Mouse (Mus musculus): ENCODE measurements around the gene Hist1h2ad. TPM values are rescaled to one million over a fixed set of nuclear protein-coding genes. Genes with fewer than 3 reads are reported as not detected.
"Not testable (repeated sequence)": the region's sequence is repeated elsewhere in the genome, so short reads cannot be mapped to it uniquely, and the experiment has no call there.

The Hist1h2ad gene
- polyA plus RNA-seq, 1 experiment from 2014 or later, result 1.3 TPM

- no peak overlapping the region; the same call in 1 of the 2 replicates for H3K4me3 ChIP-seq
- 74% methylated on average over 5 of the region's 5 CpGs for WGBS
- no peak for DNase-seq (ENCODE audit: low spot score)
- peak overlapping the region; percentile 68 for H3K27ac ChIP-seq
- H3K36me3 ChIP-seq, result no peaks in the 10 kb centered on the region
- H3K27me3 ChIP-seq (ENCODE audit: low read depth, poor library complexity, severe bottlenecking), result no peaks in the 10 kb centered on the region
- H3K9me3 ChIP-seq (replicated peaks), result no peaks in the 10 kb centered on the region
- peaks cover 15% of the 10 kb centered on the region for H3K4me1 ChIP-seq
These were observed 27.5 kb upstream of the Hist1h2ad start for GRCm38 (mm10) chr13:23546694-23547093.

GRCm38 (mm10) chr13:23550761-23551145, 23.4 kb upstream of the Hist1h2ad start:
- Histone ChIP-seq H3K27ac (peak overlapping the region; percentile 97), H3K9me3 (replicated peaks) (no peaks in the 10 kb centered on the region), H3K4me1 (peaks cover 22% of the 10 kb centered on the region), H3K4me3 (peak overlapping the region; percentile 52), H3K27me3 (ENCODE audit: low read depth, poor library complexity, severe bottlenecking) (no peaks in the 10 kb centered on the region), H3K36me3 (no peaks in the 10 kb centered on the region)
- 5% methylated on average over 3 of the region's 3 CpGs for WGBS
- peak; percentile 46 for DNase-seq (ENCODE audit: low spot score)

- Histone ChIP-seq H3K27ac (peak within 1 kb of the TSS; percentile 97), H3K4me1 (peaks cover 22% of the 10 kb centered on the region), H3K4me3 (peak within 1 kb of the TSS; percentile 52)
- not testable (repeated sequence) for H3K36me3 ChIP-seq; H3K9me3 ChIP-seq (replicated peaks); H3K27me3 ChIP-seq (ENCODE audit: low read depth, poor library complexity, severe bottlenecking)
- peak; percentile 95 for DNase-seq (ENCODE audit: low spot score)
- under 1% methylated on average over 47 of the region's 47 CpGs for WGBS
These were observed 22.9 kb upstream of the Hist1h2ad start, which contains the start of gene Hist1h4f for GRCm38 (mm10) chr13:23551146-23551834. Gene Hist1h4f (minus strand): TSS chr13:23551648.

- no peaks in the 10 kb centered on the region for H3K36me3 ChIP-seq
- DNase-seq (ENCODE audit: low spot score), result peak; percentile 35
- WGBS, result 61% methylated on average over 8 of the region's 8 CpGs
These were observed 22.0 kb upstream of the Hist1h2ad start for GRCm38 (mm10) chr13:23551931-23552914.

GRCm38 (mm10) chr13:23552962-23553361, 21.2 kb upstream of the Hist1h2ad start, which contains the start of gene Hist1h1d:
Gene Hist1h1d (plus strand): TSS chr13:23553262.
- peak within 1 kb of the TSS; percentile 52; the same call in 1 of the 2 replicates for H3K4me3 ChIP-seq
- peaks cover 22% of the 10 kb centered on the region for H3K4me1 ChIP-seq
- no peaks in the 10 kb centered on the region for H3K36me3 ChIP-seq
- no peaks in the 10 kb centered on the region for H3K9me3 ChIP-seq (replicated peaks)
- H3K27me3 ChIP-seq (ENCODE audit: low read depth, poor library complexity, severe bottlenecking), result no peaks in the 10 kb centered on the region
- no peak for DNase-seq (ENCODE audit: low spot score)
- H3K27ac ChIP-seq, result peak within 1 kb of the TSS; percentile 97

More at GRCm38 (mm10) chr13:23551931-23552914, 22.0 kb upstream of the Hist1h2ad start:
- H3K4me1 ChIP-seq, result peaks cover 22% of the 10 kb centered on the region
- peak overlapping the region; percentile 97 for H3K27ac ChIP-seq
- H3K4me3 ChIP-seq, result peak overlapping the region; percentile 52
- H3K27me3 ChIP-seq (ENCODE audit: low read depth, poor library complexity, severe bottlenecking), result no peaks in the 10 kb centered on the region
- no peaks in the 10 kb centered on the region for H3K9me3 ChIP-seq (replicated peaks)

- Histone ChIP-seq H3K4me1 (peaks cover 19% of the 10 kb centered on the region), H3K4me3 (peak overlapping the region; percentile 69), H3K9me3 (replicated peaks) (no peaks in the 10 kb centered on the region), H3K27ac (peak overlapping the region; percentile 97), H3K27me3 (ENCODE audit: low read depth, poor library complexity, severe bottlenecking) (no peaks in the 10 kb centered on the region), H3K36me3 (no peaks in the 10 kb centered on the region)
- WGBS, result 27% methylated on average over 9 of the region's 9 CpGs
- DNase-seq (ENCODE audit: low spot score), result no peak
These were observed 19.8 kb upstream of the Hist1h2ad start for GRCm38 (mm10) chr13:23554393-23554792.

GRCm38 (mm10) chr13:23554925-23555838, 19.0 kb upstream of the Hist1h2ad start:
- no peaks in the 10 kb centered on the region for H3K9me3 ChIP-seq (replicated peaks)
- peak; percentile 89 for DNase-seq (ENCODE audit: low spot score)
- H3K27ac ChIP-seq, result peak overlapping the region; percentile 97
- H3K4me1 ChIP-seq, result peaks cover 19% of the 10 kb centered on the region
- H3K36me3 ChIP-seq, result no peaks in the 10 kb centered on the region
- H3K4me3 ChIP-seq, result peak overlapping the region; percentile 69
- no peaks in the 10 kb centered on the region for H3K27me3 ChIP-seq (ENCODE audit: low read depth, poor library complexity, severe bottlenecking)
- WGBS, result under 1% methylated on average over 54 of the region's 54 CpGs

- Histone ChIP-seq H3K9me3 (replicated peaks) (no peaks in the 10 kb centered on the region), H3K36me3 (no peaks in the 10 kb centered on the region), H3K4me1 (peaks cover 14% of the 10 kb centered on the region), H3K27ac (peak overlapping the region; percentile 97), H3K4me3 (peak overlapping the region; percentile 69), H3K27me3 (ENCODE audit: low read depth, poor library complexity, severe bottlenecking) (no peaks in the 10 kb centered on the region)
- under 1% methylated on average over 18 of the region's 18 CpGs for WGBS
- DNase-seq (ENCODE audit: low spot score), result peak; percentile 82
These were observed 18.3 kb upstream of the Hist1h2ad start for GRCm38 (mm10) chr13:23555839-23556416.

GRCm38 (mm10) chr13:23556906-23557305, 17.3 kb upstream of the Hist1h2ad start:
- H3K27ac ChIP-seq, result peak overlapping the region; percentile 97
- no peaks in the 10 kb centered on the region for H3K9me3 ChIP-seq (replicated peaks)
- H3K4me3 ChIP-seq, result peak overlapping the region; percentile 69; the same call in 1 of the 2 replicates
- H3K36me3 ChIP-seq, result no peaks in the 10 kb centered on the region
- DNase-seq (ENCODE audit: low spot score), result no peak
- H3K27me3 ChIP-seq (ENCODE audit: low read depth, poor library complexity, severe bottlenecking), result no peaks in the 10 kb centered on the region
- 69% methylated on average over 3 of the region's 3 CpGs for WGBS
- H3K4me1 ChIP-seq, result peaks cover 14% of the 10 kb centered on the region

- 32% methylated on average over 2 of the region's 2 CpGs for WGBS
- not testable (repeated sequence) for H3K27me3 ChIP-seq (ENCODE audit: low read depth, poor library complexity, severe bottlenecking); H3K36me3 ChIP-seq; H3K9me3 ChIP-seq (replicated peaks); H3K4me3 ChIP-seq; DNase-seq (ENCODE audit: low spot score); H3K4me1 ChIP-seq
- H3K27ac ChIP-seq, result peak overlapping the region; percentile 46; the same call in 1 of the 2 replicates
These were observed 13.5 kb upstream of the Hist1h2ad start for GRCm38 (mm10) chr13:23560699-23561098.

- H3K36me3 ChIP-seq; DNase-seq (ENCODE audit: low spot score); H3K4me1 ChIP-seq; H3K27me3 ChIP-seq (ENCODE audit: low read depth, poor library complexity, severe bottlenecking); H3K9me3 ChIP-seq (replicated peaks): not testable (repeated sequence)
- whole genome bisulfite sequencing, result 0% methylated on average over 2 of the region's 5 CpGs
- H3K27ac ChIP-seq, result peak overlapping the region; percentile 98
- peak overlapping the region; percentile 50 for H3K4me3 ChIP-seq
These were observed 12.7 kb upstream of the Hist1h2ad start for GRCm38 (mm10) chr13:23561531-23561882.

Measured in limb, embryonic 10.5 days (tissue).